8 mouse cellular contexts compared by ENCODE assay signal in genomic region chr7:45052862-45053116, GRCm38 (mm10). TPM values are rescaled to one million over a fixed set of nuclear protein-coding genes. Genes with fewer than 3 reads are reported as not detected.
DNase-seq lines count a peak whose midpoint lies in the region; ATAC-seq and TF ChIP-seq lines count a peak whose summit lies in the region.

Gene Prr12, minus strand, starts transcription at chr7:45052881.

- peak within 1 kb of the TSS; percentile 91 for H3K4me2 ChIP-seq in neural tube, embryonic 12.5 days (replicated peaks)

- intact Hi-C loops in left cerebral cortex, postnatal 10 days (cut with DNase I) = loop anchor here (5.0 kb wide), 1 partner anchor 35 kb away; the partner anchor contains the start of genes Rras and Scaf1

- peak within 1 kb of the TSS; percentile 92 for H3K9ac ChIP-seq in neural tube, embryonic 12.5 days

- H3K27ac ChIP-seq in bone marrow, adult 2 months (ENCODE audit: control insufficient read depth, insufficient read depth, low read depth, low read length, poor library complexity) = peak within 1 kb of the TSS; percentile 92
- peak within 1 kb of the TSS; percentile 91 for H3K27ac ChIP-seq in neural tube, embryonic 12.5 days

- peaks cover 5% of the 10 kb centered on the region for H3K4me1 ChIP-seq in bone marrow, adult 2 months (ENCODE audit: control insufficient read depth, insufficient read depth, low read length)
- H3K4me1 ChIP-seq in neural tube, embryonic 12.5 days = peaks cover 20% of the 10 kb centered on the region

- TF ChIP-seq CTCF in bone marrow, adult 2 months (IDR thresholded peaks at IDR 0.05; ENCODE audit: control insufficient read depth, insufficient read depth, low read length) = no peak

- ATAC-seq in neural tube, embryonic 12.5 days (ENCODE audit: low FRiP score, low read depth) = no peak

- peaks cover 31% of the 10 kb centered on the region for H3K36me3 ChIP-seq in neural tube, embryonic 12.5 days

- DNase-seq in layer of hippocampus, adult 18-20 months (ENCODE audit: low spot score in 2 of 2) = no peak
- no peak for DNase-seq in layer of hippocampus, adult 9-11 months
- no peak for DNase-seq in heart, adult 8-10 months (ENCODE audit: low spot score)
- DNase-seq in left cerebral cortex, postnatal 10 days (ENCODE audit: extremely low spot score in 1 of 2, low spot score in 2 of 2) = no peak
- no peak for DNase-seq in thymus, postnatal 0 days (ENCODE audit: low spot score)
- DNase-seq in spleen, adult 18-20 months = no peak

- WGBS in bone marrow, adult 2 months = 0% methylated on average over 14 of the region's 18 CpGs
- 0% methylated on average over 8 of the region's 18 CpGs for WGBS in neural tube, embryonic 12.5 days

- H3K9me3 ChIP-seq in neural tube, embryonic 12.5 days = no peaks in the 10 kb centered on the region

- no peak for TF ChIP-seq POLR2A in bone marrow, adult 2 months (IDR thresholded peaks at IDR 0.05; ENCODE audit: borderline replicate concordance, control insufficient read depth, low read depth, low read length)

- H3K4me3 ChIP-seq in bone marrow, adult 2 months (replicated peaks; ENCODE audit: control insufficient read depth, low read depth, low read length) = peak within 1 kb of the TSS; percentile 69
- H3K4me3 ChIP-seq in neural tube, embryonic 12.5 days = peak within 1 kb of the TSS; percentile 87

- no peaks in the 10 kb centered on the region for H3K27me3 ChIP-seq in neural tube, embryonic 12.5 days (replicated peaks)

RNA-seq across cellular contexts. Expression of gene Prr12, which starts in this region (rescaled TPM):
- total RNA-seq in layer of hippocampus, adult 18-20 months (2021) = 10 to 100 TPM; 75.7 to 77.5 TPM
- 8.6 and 14.3 TPM in 2 replicates for polyA plus RNA-seq in bone marrow, adult 2 months (2011; ENCODE audit: insufficient read depth, insufficient read length, low replicate concordance, missing spikeins)
- total RNA-seq in heart, adult 8-10 months (2022) = 10 to 100 TPM; 22.4 to 26.3 (median 24.9) TPM
- total RNA-seq in left cerebral cortex, postnatal 10 days (2021) = 10 to 100 TPM; 67.4 to 68.0 TPM
- polyA plus RNA-seq in neural tube, embryonic 12.5 days (2016; fragmentation: Nextera tagmentation; extraction: Ambion mirVana) = 11.8 and 14.0 TPM in 2 replicates
- 7.6 and 9.0 TPM in 2 replicates for polyA plus RNA-seq in thymus, postnatal 0 days (2015; fragmentation: Nextera tagmentation; extraction: Ambion mirVana)
